Mouse (Mus musculus) small intestine, adult 2 months (tissue): ENCODE data around the gene Srl. TPM values are rescaled to one million over a fixed set of nuclear protein-coding genes. Genes with fewer than 3 reads are reported as not detected.
A peak's percentile ranks its signal among the peaks of the same experiment; 100 is the strongest.

Experiments
- H3K27ac ChIP-seq: fragments of 200-500 bp; 2 replicates; pipeline ENCODE4 v1.5.1; 2012; ENCODE audit warnings: low read depth, low read length, control low read depth, inconsistent platforms; ENCODE audit not compliant: insufficient read depth
- H3K27me3 ChIP-seq: fragments of 200-500 bp; 2 replicates; pipeline ENCODE4 v1.6.1; 2012; ENCODE audit warnings: mild to moderate bottlenecking, moderate library complexity, low read length, inconsistent platforms; ENCODE audit not compliant: control insufficient read depth, insufficient read depth
- H3K36me3 ChIP-seq: fragments of 200-500 bp; 2 replicates; pipeline ENCODE4 v1.6.1; 2012; ENCODE audit warnings: mild to moderate bottlenecking, low read length, control low read depth, inconsistent platforms; ENCODE audit not compliant: control insufficient read depth, insufficient read depth
- H3K4me1 ChIP-seq: fragments of 200-500 bp; 2 replicates; pipeline ENCODE4 v1.6.1; 2012; ENCODE audit warnings: low read length, inconsistent platforms, mixed read lengths; ENCODE audit not compliant: control insufficient read depth, insufficient read depth, insufficient read length
- H3K4me3 ChIP-seq: fragments of 200-500 bp; 2 replicates; pipeline ENCODE4 v1.5.1; 2012; ENCODE audit warnings: low read depth, mild to moderate bottlenecking, control low read depth, inconsistent platforms, low read length, moderate library complexity
- CTCF ChIP-seq: fragments of 200-500 bp; IDR thresholded peaks from 2 replicates; pipeline ENCODE4 v1.5.1; 2012; ENCODE audit warnings: low read depth, mild to moderate bottlenecking, control low read depth, inconsistent platforms, low read length, moderate library complexity, mixed read lengths; ENCODE audit not compliant: insufficient replicate concordance, insufficient read length; ENCODE audit errors: extremely low read depth
- POLR2A ChIP-seq: fragments of 200-500 bp; IDR thresholded peaks from 2 replicates; pipeline ENCODE4 v1.6.1; 2012; ENCODE audit warnings: low read depth, mild to moderate bottlenecking, control low read depth, inconsistent platforms, low read length, moderate library complexity
- WGBS: fragments of 180-500 bp; shearing (Covaris S2); methylation state at CpG from one replicate; pipeline ENCODE4 v1.1.7; 2018; 5-methylcytosine and 5-hydroxymethylcytosine counted together
- polyA plus RNA-seq: library from polyadenylated mRNA; depleted of rRNA; stranded (reverse); fragments of >200 nt; gene quantifications from 2 replicates; pipeline ENCODE4 v1.2.3, GENCODE M21; 2012

Gene Srl
- polyA plus RNA-seq, 1 experiment: 0.18 TPM

- no peak for TF ChIP-seq POLR2A
- TF ChIP-seq CTCF: no peak; the same call in 1 of the 2 replicates
- H3K36me3 ChIP-seq: no peaks in the 10 kb centered on the region
- peaks cover 7% of the 10 kb centered on the region for H3K4me1 ChIP-seq
- H3K4me3 ChIP-seq: peak within 1 kb of the TSS; percentile 82
- H3K27me3 ChIP-seq: no peaks in the 10 kb centered on the region
- peak within 1 kb of the TSS; percentile 82 for H3K27ac ChIP-seq
- 0% methylated on average over 17 of the region's 17 CpGs for WGBS
Observed at GRCm38 (mm10) chr16:4559715-4560144, 18.1 kb upstream of the Srl start, which contains the start of gene Tfap4. Tfap4 (minus strand) TSS chr16:4559854.

- TF ChIP-seq CTCF: 0 out of 2 replicates have a peak, but pooled peaks have one; percentile 1
- TF ChIP-seq POLR2A: no peak
- under 1% methylated on average over 43 of the region's 43 CpGs for WGBS
Observed at GRCm38 (mm10) chr16:4558980-4559631, 17.5 kb upstream of the Srl start.

GRCm38 (mm10) chr16:4558384-4558979, 16.9 kb upstream of the Srl start:
- no peaks in the 10 kb centered on the region for H3K27me3 ChIP-seq
- peak; percentile 71; the same call in 1 of the 2 replicates for TF ChIP-seq POLR2A
- TF ChIP-seq CTCF: no peak
- no peaks in the 10 kb centered on the region for H3K36me3 ChIP-seq
- peak overlapping the region; percentile 98 for H3K27ac ChIP-seq
- H3K4me3 ChIP-seq: peak overlapping the region; percentile 82
- peaks cover 7% of the 10 kb centered on the region for H3K4me1 ChIP-seq
- under 1% methylated on average over 38 of the region's 38 CpGs for WGBS

More at GRCm38 (mm10) chr16:4558980-4559631, 17.5 kb upstream of the Srl start:
- no peaks in the 10 kb centered on the region for H3K36me3 ChIP-seq
- H3K27ac ChIP-seq: peak overlapping the region; percentile 69
- peaks cover 7% of the 10 kb centered on the region for H3K4me1 ChIP-seq
- H3K27me3 ChIP-seq: no peaks in the 10 kb centered on the region
- H3K4me3 ChIP-seq: peak overlapping the region; percentile 82

- Histone ChIP-seq H3K36me3 (no peaks in the 10 kb centered on the region), H3K27me3 (no peaks in the 10 kb centered on the region), H3K27ac (peak overlapping the region; percentile 98), H3K4me1 (peaks cover 7% of the 10 kb centered on the region), H3K4me3 (peak overlapping the region; percentile 82)
- WGBS: under 1% methylated on average over 19 of the region's 19 CpGs
- peak; percentile 48; the same call in 1 of the 2 replicates for TF ChIP-seq POLR2A
- TF ChIP-seq CTCF: no peak
Observed at GRCm38 (mm10) chr16:4557949-4558348, 16.3 kb upstream of the Srl start.

- TF ChIP-seq POLR2A (peak; percentile 22; the same call in 1 of the 2 replicates), CTCF (no peak)
- H3K27ac ChIP-seq: peak overlapping the region; percentile 98
- 15% methylated on average over 1 of the region's 1 CpGs for WGBS
- H3K4me3 ChIP-seq: peak overlapping the region; percentile 37; the same call in 1 of the 2 replicates
- peaks cover 9% of the 10 kb centered on the region for H3K4me1 ChIP-seq
- no peaks in the 10 kb centered on the region for H3K36me3 ChIP-seq
- no peaks in the 10 kb centered on the region for H3K27me3 ChIP-seq
Observed at GRCm38 (mm10) chr16:4557085-4557484, 15.5 kb upstream of the Srl start.

- TF ChIP-seq CTCF: no peak
- 91% methylated on average over 1 of the region's 1 CpGs for WGBS
- H3K4me1 ChIP-seq: peaks cover 11% of the 10 kb centered on the region
Observed at GRCm38 (mm10) chr16:4555555-4555954, 13.9 kb upstream of the Srl start.

More at GRCm38 (mm10) chr16:4555555-4555954, 13.9 kb upstream of the Srl start:
- H3K36me3 ChIP-seq: peaks cover 3% of the 10 kb centered on the region; the same call in 1 of the 2 replicates
- no peak overlapping the region for H3K27ac ChIP-seq
- H3K4me3 ChIP-seq: no peak overlapping the region
- no peaks in the 10 kb centered on the region for H3K27me3 ChIP-seq
